Mouse (Mus musculus): Measurements from ENCODE around the gene Usp38. TPM values are rescaled to one million over a fixed set of nuclear protein-coding genes. Genes with fewer than 3 reads are reported as not detected.

Gene Usp38
- polyA plus RNA-seq (2021; fragmentation: Nextera tagmentation) = 14.6 and 15.5 TPM in 2 replicates
- long read RNA-seq, experiment 1, full-length matches to known transcripts = 11 of 22 reads
- long read RNA-seq, experiment 1, partial matches to known transcripts = 8 of 22 reads
- long read RNA-seq, experiment 1, other reads (novel, unspliced or antisense) = 3 of 22 reads
- long read RNA-seq, experiment 2, full-length matches to known transcripts = 86 of 99 reads
- long read RNA-seq, experiment 2, partial matches to known transcripts = 9 of 99 reads
- long read RNA-seq, experiment 2, other reads (novel, unspliced or antisense) = 4 of 99 reads

DNA sequence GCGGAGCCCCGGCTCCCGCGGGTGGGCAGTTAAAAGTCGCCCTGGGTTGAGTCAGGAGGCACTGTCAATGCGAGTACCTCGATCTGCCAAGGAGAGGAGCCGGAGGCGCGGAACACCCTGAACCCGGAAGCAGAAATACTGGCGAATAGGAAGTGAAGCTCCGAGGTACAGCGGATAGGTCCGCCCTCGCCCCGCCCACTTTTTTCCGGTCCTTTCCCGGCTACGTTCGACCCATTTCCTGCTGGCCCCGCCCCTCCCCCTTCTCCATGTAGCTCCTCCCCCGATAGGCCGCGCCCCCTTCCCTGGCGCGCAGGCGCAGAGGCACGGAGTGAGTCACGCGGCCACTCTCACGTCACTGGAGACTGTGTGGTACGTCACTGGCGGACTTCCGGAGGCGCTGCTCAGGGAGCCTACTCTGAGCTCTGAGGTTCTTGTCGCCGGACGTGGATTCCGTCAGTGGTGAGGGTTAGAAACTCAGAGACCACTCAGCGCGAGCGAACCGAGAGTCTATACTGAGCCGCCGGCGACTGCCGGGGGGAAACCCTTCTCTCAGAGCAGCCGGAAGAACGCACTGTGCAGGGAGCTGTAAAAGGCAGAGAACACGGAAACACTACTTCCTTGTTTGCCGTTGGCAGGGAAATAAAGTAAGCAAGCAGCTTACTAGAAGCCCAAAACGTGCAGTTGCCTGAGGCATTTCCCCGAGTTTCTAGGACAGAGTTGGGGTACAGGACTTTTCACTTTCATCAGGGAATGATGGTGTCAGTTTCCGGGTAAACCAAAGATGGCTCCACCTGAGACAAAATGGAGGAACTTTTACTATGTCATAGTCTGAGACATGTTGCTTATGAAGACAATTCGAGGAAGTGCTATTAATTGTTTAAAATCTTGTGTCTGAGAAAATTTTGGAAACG lies at the start of gene Usp38:
Gene Usp38, minus strand, starts transcription at position 140 of the 911 bp plus-strand sequence.

Other genes with a start within 250 kb of the Usp38 start
- gene Gab1, start 134.4 kb downstream of the Usp38 start, polyA plus RNA-seq (2021; fragmentation: Nextera tagmentation) = 7.6 and 13.7 TPM in 2 replicates